Mouse (Mus musculus) CH12.LX (cell line): ENCODE data around the gene Unk. TPM values are rescaled to one million over a fixed set of nuclear protein-coding genes. Genes with fewer than 3 reads are reported as not detected.

Experiments used
- DNase-seq: peaks from one replicate; pipeline ENCODE4 v3.0.0-alpha.2; 2013; ENCODE audit errors: extremely low read depth
- H3K27ac ChIP-seq: 2 replicates; pipeline ENCODE4 v1.5.1; 2012; ENCODE audit warnings: low read depth, mild to moderate bottlenecking, control low read depth, moderate library complexity; ENCODE audit not compliant: insufficient read depth
- H3K27me3 ChIP-seq: replicated peaks from 2 replicates; pipeline ENCODE3; 2012; ENCODE audit warnings: inconsistent platforms
- H3K36me3 ChIP-seq, 2 experiments: replicated peaks in 1 of 2; 2 replicates each; pipeline versions ENCODE3 to v1.6.1; 2012; ENCODE audit warnings: inconsistent platforms in 1 of 2, low read length in 1 of 2, mild to moderate bottlenecking in 1 of 2, mixed read lengths in 1 of 2, moderate library complexity in 1 of 2; ENCODE audit not compliant: control insufficient read depth in 1 of 2, insufficient read depth in 1 of 2
- H3K4me1 ChIP-seq, 2 experiments: 2 replicates each; pipeline ENCODE4 v1.6.1; 2012; ENCODE audit warnings: inconsistent platforms in 1 of 2, moderate library complexity in 1 of 2; ENCODE audit not compliant: insufficient read depth in 2 of 2, control insufficient read depth in 1 of 2
- H3K4me2 ChIP-seq: 2 replicates; pipeline ENCODE4 v1.6.1; 2012; ENCODE audit warnings: low read depth, mild to moderate bottlenecking, control low read depth; ENCODE audit not compliant: poor library complexity, insufficient read depth, severe bottlenecking
- H3K4me3 ChIP-seq, 3 experiments: fragments of 150-350 bp in 1 of 3; sonication (generic) in 1 of 3; replicated peaks in 1 of 3; 2 replicates each; pipeline versions ENCODE3 to v1.5.1; 2011 to 2012; ENCODE audit warnings: low read depth in 2 of 3, low read length in 2 of 3, mild to moderate bottlenecking in 2 of 3, moderate library complexity in 2 of 3, control low read depth in 1 of 3, improper control_type of control experiment in 1 of 3, inconsistent platforms in 1 of 3, mixed read lengths in 1 of 3; ENCODE audit not compliant: poor library complexity in 1 of 3
- H3K79me2 ChIP-seq: replicated peaks from 2 replicates; pipeline ENCODE4 v1.6.1; 2012; ENCODE audit warnings: mild to moderate bottlenecking, moderate library complexity; ENCODE audit not compliant: control insufficient read depth, poor library complexity, insufficient read depth, severe bottlenecking; ENCODE audit errors: extremely low read depth
- H3K9ac ChIP-seq: 2 replicates; pipeline ENCODE4 v1.6.1; 2012; ENCODE audit warnings: low read depth, mild to moderate bottlenecking, control low read depth, moderate library complexity; ENCODE audit not compliant: insufficient read depth
- H3K9me3 ChIP-seq: replicated peaks from 2 replicates; pipeline ENCODE3; 2012; ENCODE audit warnings: low read length, inconsistent platforms, mixed read lengths
- CHD1 ChIP-seq: IDR thresholded peaks from 2 replicates; pipeline ENCODE4 v1.6.1; 2012; ENCODE audit warnings: low read depth, low read length, improper control_type of control experiment, inconsistent platforms
- CTCF ChIP-seq, 2 experiments: IDR thresholded peaks in 1 of 2; conservative IDR thresholded peaks in 1 of 2; 2 replicates each; pipeline ENCODE4 v1.5.1; 2011 to 2012; ENCODE audit warnings: low read depth in 2 of 2, low read length in 2 of 2, improper control_type of control experiment in 1 of 2, inconsistent platforms in 1 of 2, mild to moderate bottlenecking in 1 of 2, moderate library complexity in 1 of 2
- ELF1 ChIP-seq: IDR thresholded peaks from 2 replicates; pipeline ENCODE4 v1.6.1; 2014; ENCODE audit warnings: low read depth, mild to moderate bottlenecking, inconsistent platforms, low read length, improper control_type of control experiment
- ETS1 ChIP-seq: conservative IDR thresholded peaks from 2 replicates; pipeline ENCODE4 v1.6.1; 2012; ENCODE audit warnings: low read depth, mild to moderate bottlenecking, inconsistent platforms, low read length, improper control_type of control experiment, moderate library complexity
- IRF4 ChIP-seq: IDR thresholded peaks from 2 replicates; pipeline ENCODE4 v1.6.1; 2014; ENCODE audit warnings: low read depth, mild to moderate bottlenecking, inconsistent platforms, low read length, improper control_type of control experiment
- JUN ChIP-seq: IDR thresholded peaks from 2 replicates; pipeline ENCODE4 v1.6.1; 2011; ENCODE audit warnings: low read depth, mild to moderate bottlenecking, low read length, improper control_type of control experiment, moderate library complexity; ENCODE audit not compliant: insufficient read depth
- KAT2A ChIP-seq: IDR thresholded peaks from 2 replicates; pipeline ENCODE4 v1.6.1; 2012; ENCODE audit warnings: low read length, improper control_type of control experiment, inconsistent platforms; ENCODE audit not compliant: insufficient replicate concordance
- MAFK ChIP-seq: IDR thresholded peaks from 2 replicates; pipeline ENCODE4 v1.6.1; 2011; ENCODE audit warnings: low read length, improper control_type of control experiment; ENCODE audit not compliant: insufficient replicate concordance
- MAX ChIP-seq: IDR thresholded peaks from 2 replicates; pipeline ENCODE4 v1.6.1; 2011; ENCODE audit warnings: low read length, improper control_type of control experiment
- MYC ChIP-seq: IDR thresholded peaks from 2 replicates; pipeline ENCODE4 v1.6.1; 2011; ENCODE audit warnings: low read depth, mild to moderate bottlenecking, improper control_type of control experiment, low read length
- NELFE ChIP-seq: IDR thresholded peaks from 2 replicates; pipeline ENCODE4 v1.6.1; 2011; ENCODE audit warnings: low read depth, low read length, improper control_type of control experiment
- NRF1 ChIP-seq: IDR thresholded peaks from 2 replicates; pipeline ENCODE4 v1.6.1; 2014; ENCODE audit warnings: low read depth, mild to moderate bottlenecking, inconsistent platforms, low read length, improper control_type of control experiment, moderate library complexity
- POLR2AphosphoS2 ChIP-seq: IDR thresholded peaks from 2 replicates; pipeline ENCODE4 v1.6.1; 2011; ENCODE audit warnings: low read depth, low read length, improper control_type of control experiment
- UBTF ChIP-seq: IDR thresholded peaks from 2 replicates; pipeline ENCODE4 v1.6.1; 2012; ENCODE audit warnings: low read depth, mild to moderate bottlenecking, inconsistent platforms, low read length, improper control_type of control experiment, moderate library complexity
- USF1 ChIP-seq: IDR thresholded peaks from 2 replicates; pipeline ENCODE4 v1.6.1; 2014; ENCODE audit warnings: low read depth, mild to moderate bottlenecking, inconsistent platforms, low read length, improper control_type of control experiment
- USF2 ChIP-seq: conservative IDR thresholded peaks from 2 replicates; pipeline ENCODE4 v1.6.1; 2011; ENCODE audit warnings: low read depth, low read length, improper control_type of control experiment
- dilution Hi-C: fragments of 300-500 bp; cut with MboI; formaldehyde crosslinking; loops from 2 replicates; pipeline ENCODE4 v1.14.3; 2020; ENCODE audit warnings: low sequenced_read_pairs; ENCODE audit not compliant: extremely low pct_unique_long_range_greater_than_20kb, extremely low pct_ligation_motif_present
- in situ Hi-C: fragments of 300-500 bp; cut with MboI; formaldehyde crosslinking; loops from 3 replicates; pipeline ENCODE4 v1.14.3; 2019; ENCODE audit warnings: low sequenced_read_pairs, low pct_ligation_motif_present, low pct_unique_long_range_greater_than_20kb, mixed read lengths
- polyA plus RNA-seq: library from polyadenylated mRNA; unstranded; fragments of >175 nt; gene quantifications from 2 replicates; pipeline ENCODE4 v1.2.1, GENCODE M21; 2012; ENCODE audit warnings: low read depth; ENCODE audit not compliant: insufficient read length
- total RNA-seq, 2 experiments: library from RNA; depleted of rRNA; stranded (reverse); fragments of 300-350 nt in 1 of 2; fragments of >200 nt in 1 of 2; gene quantifications; 2 replicates each; pipeline ENCODE4 v1.2.3; 2012 to 2014

Unk gene
- total and polyA plus RNA-seq, 3 experiments = 20.9 to 35.0 (median 24.7) TPM

GRCm38 (mm10) chr11:116062521-116062920 lies 32.4 kb downstream of the Unk start:
- Histone ChIP-seq H3K36me3 (peaks cover 55 to 97% of the 10 kb centered on the region in 2 experiments), H3K4me1 (peaks cover 0 to 28% of the 10 kb centered on the region in 2 experiments; a peak in 2 of 4 replicates), H3K9ac (no peak overlapping the region), H3K4me3 (no peak overlapping the region), H3K4me2 (no peak overlapping the region), H3K27me3 (no peaks in the 10 kb centered on the region), H3K27ac (no peak overlapping the region), H3K9me3 (no peaks in the 10 kb centered on the region), H3K79me2 (no peaks in the 10 kb centered on the region)
- dilution Hi-C loops = no loop called here
- no peak for TF ChIP-seq ELF1
- TF ChIP-seq NELFE = no peak
- no peak for TF ChIP-seq ETS1
- no peak for TF ChIP-seq USF2
- TF ChIP-seq CHD1 = no peak
- TF ChIP-seq POLR2AphosphoS2 = no peak
- no peak for TF ChIP-seq MAX
- TF ChIP-seq JUN = no peak
- TF ChIP-seq MYC = no peak
- DNase-seq = no peak
- in situ Hi-C loops = no loop called here

GRCm38 (mm10) chr11:116063562-116063961 lies 33.4 kb downstream of the Unk start:
- TF ChIP-seq USF2 (no peak), IRF4 (no peak), POLR2AphosphoS2 (no peak), KAT2A (no peak), MYC (no peak), MAFK (no peak), CTCF (conservative IDR thresholded peaks at IDR 0.05 in 1 of 2, IDR thresholded peaks at IDR 0.05 in 1 of 2; ENCODE audit: low read depth in 2 of 2, low read length in 2 of 2) (no peak), NRF1 (no peak), UBTF (no peak), USF1 (no peak), ELF1 (no peak), MAX (no peak)
- Histone ChIP-seq H3K4me1 (peaks cover 0 to 28% of the 10 kb centered on the region in 2 experiments; a peak in 2 of 4 replicates), H3K4me2 (no peak overlapping the region), H3K9ac (no peak overlapping the region), H3K27me3 (no peaks in the 10 kb centered on the region), H3K79me2 (no peaks in the 10 kb centered on the region), H3K4me3 (no peak overlapping the region), H3K9me3 (no peaks in the 10 kb centered on the region), H3K36me3 (peaks cover 44 to 96% of the 10 kb centered on the region in 2 experiments), H3K27ac (no peak overlapping the region)
- no peak for DNase-seq
- in situ Hi-C loops (no loop called here), dilution Hi-C loops (no loop called here)
